Mouse (Mus musculus): ENCODE measurements around the gene Fam57a. TPM values are rescaled to one million over a fixed set of nuclear protein-coding genes. Genes with fewer than 3 reads are reported as not detected.

Fam57a gene
- polyA plus RNA-seq, 1 experiment from 2014 or later, result 33.8 TPM

- DNase-seq (ENCODE audit: low spot score) (peak; percentile 90), ATAC-seq (peak; percentile 89)
- 33% methylated on average over 5 of the region's 5 CpGs for WGBS
- Histone ChIP-seq H3K9ac (replicated peaks; ENCODE audit: low read depth) (no peak overlapping the region), H3K27ac (ENCODE audit: low read length) (no peak overlapping the region), H3K4me1 (ENCODE audit: insufficient read depth, low read depth, low read length) (no peaks in the 10 kb centered on the region), H3K36me3 (ENCODE audit: insufficient read depth, low read length) (no peaks in the 10 kb centered on the region), H3K4me3 (ENCODE audit: low read depth, low read length) (no peak overlapping the region), H3K9me3 (ENCODE audit: low read length) (no peaks in the 10 kb centered on the region), H3K4me2 (replicated peaks; ENCODE audit: low read depth, low read length) (no peak overlapping the region), H3K27me3 (replicated peaks; ENCODE audit: insufficient read depth, low read length) (no peaks in the 10 kb centered on the region)
- TF ChIP-seq CTCF (IDR thresholded peaks at IDR 0.05) (peak; percentile 92), EP300 (IDR thresholded peaks at IDR 0.05) (no peak)
These were observed 73.9 kb downstream of the Fam57a start for GRCm38 (mm10) chr11:76253145-76253917.

DNA sequence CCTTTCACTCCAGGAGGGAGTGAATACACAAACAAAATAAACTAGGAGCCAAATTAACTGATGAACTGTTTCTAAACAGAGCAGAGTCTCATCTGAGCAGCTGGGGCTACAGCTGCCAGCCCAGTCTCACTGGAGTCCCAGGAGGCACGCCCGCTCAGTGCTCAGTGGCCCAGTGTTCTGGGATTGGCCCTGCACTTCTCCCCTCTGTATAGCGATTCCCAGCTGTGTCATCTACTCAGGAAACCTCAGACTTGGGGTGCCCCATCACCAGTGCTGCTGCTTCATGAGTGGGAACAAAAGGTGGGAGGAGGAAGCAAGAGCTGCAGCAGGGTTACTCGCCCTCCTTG is 74.4 kb downstream of the Fam57a start:
- 60% methylated on average over 4 of the region's 4 CpGs for WGBS
- no peak for DNase-seq (ENCODE audit: low spot score)
- no peaks in the 10 kb centered on the region for H3K4me1 ChIP-seq (ENCODE audit: insufficient read depth, low read depth, low read length)
- no peak for TF ChIP-seq CTCF (IDR thresholded peaks at IDR 0.05)
- no peak for TF ChIP-seq EP300 (IDR thresholded peaks at IDR 0.05)
- ATAC-seq, result peak; percentile 48; the same call in 1 of the 2 replicates
- no peaks in the 10 kb centered on the region for H3K36me3 ChIP-seq (ENCODE audit: insufficient read depth, low read length)
- no peaks in the 10 kb centered on the region for H3K27me3 ChIP-seq (replicated peaks; ENCODE audit: insufficient read depth, low read length)
- no peak overlapping the region for H3K9ac ChIP-seq (replicated peaks; ENCODE audit: low read depth)
- H3K9me3 ChIP-seq (ENCODE audit: low read length), result no peaks in the 10 kb centered on the region
- H3K4me2 ChIP-seq (replicated peaks; ENCODE audit: low read depth, low read length), result no peak overlapping the region
- no peak overlapping the region for H3K27ac ChIP-seq (ENCODE audit: low read length)
- no peak overlapping the region for H3K4me3 ChIP-seq (ENCODE audit: low read depth, low read length)

- Histone ChIP-seq H3K27ac (ENCODE audit: low read length) (no peak overlapping the region), H3K36me3 (ENCODE audit: insufficient read depth, low read length) (no peaks in the 10 kb centered on the region), H3K27me3 (replicated peaks; ENCODE audit: insufficient read depth, low read length) (no peaks in the 10 kb centered on the region), H3K4me3 (ENCODE audit: low read depth, low read length) (no peak overlapping the region), H3K4me1 (ENCODE audit: insufficient read depth, low read depth, low read length) (no peaks in the 10 kb centered on the region), H3K9ac (replicated peaks; ENCODE audit: low read depth) (no peak overlapping the region), H3K9me3 (ENCODE audit: low read length) (no peaks in the 10 kb centered on the region), H3K4me2 (replicated peaks; ENCODE audit: low read depth, low read length) (no peak overlapping the region)
- DNase-seq (ENCODE audit: low spot score) (peak; percentile 25), ATAC-seq (no peak; the same call in 1 of the 2 replicates)
- WGBS, result 63% methylated on average over 4 of the region's 4 CpGs
- TF ChIP-seq EP300 (IDR thresholded peaks at IDR 0.05) (no peak), CTCF (IDR thresholded peaks at IDR 0.05) (no peak)
These were observed 76.0 kb downstream of the Fam57a start for GRCm38 (mm10) chr11:76255431-76256001.

- H3K27ac ChIP-seq (ENCODE audit: low read length), result no peak overlapping the region
- H3K9me3 ChIP-seq (ENCODE audit: low read length), result no peaks in the 10 kb centered on the region
- no peak overlapping the region for H3K9ac ChIP-seq (replicated peaks; ENCODE audit: low read depth)
- TF ChIP-seq EP300 (IDR thresholded peaks at IDR 0.05) (no peak), CTCF (IDR thresholded peaks at IDR 0.05) (no peak)
- H3K27me3 ChIP-seq (replicated peaks; ENCODE audit: insufficient read depth, low read length), result no peaks in the 10 kb centered on the region
- H3K4me2 ChIP-seq (replicated peaks; ENCODE audit: low read depth, low read length), result no peak overlapping the region
- H3K4me1 ChIP-seq (ENCODE audit: insufficient read depth, low read depth, low read length), result no peaks in the 10 kb centered on the region
- DNase-seq (ENCODE audit: low spot score) (no peak), ATAC-seq (no peak)
- 42% methylated on average over 5 of the region's 5 CpGs for WGBS
- no peak overlapping the region for H3K4me3 ChIP-seq (ENCODE audit: low read depth, low read length)
- H3K36me3 ChIP-seq (ENCODE audit: insufficient read depth, low read length), result no peaks in the 10 kb centered on the region
These were observed 76.7 kb downstream of the Fam57a start for GRCm38 (mm10) chr11:76256129-76256528.

GRCm38 (mm10) chr11:76257386-76257785 is 77.9 kb downstream of the Fam57a start:
- no peaks in the 10 kb centered on the region for H3K4me1 ChIP-seq (ENCODE audit: insufficient read depth, low read depth, low read length)
- no peaks in the 10 kb centered on the region for H3K36me3 ChIP-seq (ENCODE audit: insufficient read depth, low read length)
- WGBS, result 78% methylated on average over 4 of the region's 4 CpGs
- H3K9ac ChIP-seq (replicated peaks; ENCODE audit: low read depth), result no peak overlapping the region
- no peaks in the 10 kb centered on the region for H3K27me3 ChIP-seq (replicated peaks; ENCODE audit: insufficient read depth, low read length)
- H3K9me3 ChIP-seq (ENCODE audit: low read length), result no peaks in the 10 kb centered on the region
- DNase-seq (ENCODE audit: low spot score), result no peak
- ATAC-seq, result no peak
- TF ChIP-seq EP300 (IDR thresholded peaks at IDR 0.05), result no peak
- TF ChIP-seq CTCF (IDR thresholded peaks at IDR 0.05), result no peak
- H3K4me2 ChIP-seq (replicated peaks; ENCODE audit: low read depth, low read length), result no peak overlapping the region
- no peak overlapping the region for H3K27ac ChIP-seq (ENCODE audit: low read length)
- H3K4me3 ChIP-seq (ENCODE audit: low read depth, low read length), result no peak overlapping the region

DNA sequence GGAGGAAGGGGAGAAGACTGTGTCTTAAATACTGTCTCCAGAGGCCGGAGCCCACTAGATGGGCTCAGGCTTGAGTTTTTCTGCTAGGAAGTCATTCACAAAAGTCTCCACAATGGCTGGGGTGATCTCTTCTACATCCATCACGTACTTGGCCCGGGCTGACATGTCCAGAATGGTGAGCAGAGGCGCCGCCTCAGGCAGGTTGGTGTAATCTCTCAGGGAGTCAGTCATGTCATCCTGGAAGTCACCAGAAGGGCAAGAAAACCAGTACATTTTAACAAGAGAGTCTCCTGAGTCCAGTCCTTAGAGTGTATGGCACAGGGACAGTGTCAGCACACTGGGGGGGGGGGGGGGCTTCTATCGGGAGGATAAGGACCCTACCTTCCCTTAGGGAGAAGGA is 79.0 kb downstream of the Fam57a start:
- 79% methylated on average over 6 of the region's 6 CpGs for WGBS
- no peak overlapping the region for H3K4me2 ChIP-seq (replicated peaks; ENCODE audit: low read depth, low read length)
- H3K27ac ChIP-seq (ENCODE audit: low read length), result no peak overlapping the region
- DNase-seq (ENCODE audit: low spot score) (no peak), ATAC-seq (no peak)
- H3K9ac ChIP-seq (replicated peaks; ENCODE audit: low read depth), result no peak overlapping the region
- no peaks in the 10 kb centered on the region for H3K36me3 ChIP-seq (ENCODE audit: insufficient read depth, low read length)
- TF ChIP-seq EP300 (IDR thresholded peaks at IDR 0.05) (no peak), CTCF (IDR thresholded peaks at IDR 0.05) (no peak)
- no peaks in the 10 kb centered on the region for H3K27me3 ChIP-seq (replicated peaks; ENCODE audit: insufficient read depth, low read length)
- H3K4me3 ChIP-seq (ENCODE audit: low read depth, low read length), result no peak overlapping the region
- H3K9me3 ChIP-seq (ENCODE audit: low read length), result no peaks in the 10 kb centered on the region
- H3K4me1 ChIP-seq (ENCODE audit: insufficient read depth, low read depth, low read length), result no peaks in the 10 kb centered on the region

Measured in lung, postnatal 0 days (tissue).